Mouse (Mus musculus) olfactory bulb, adult 2 months (tissue): ENCODE data around the gene Setd5. TPM values are rescaled to one million over a fixed set of nuclear protein-coding genes. Genes with fewer than 3 reads are reported as not detected.

Experiments
- H3K27ac ChIP-seq: fragments of 200-500 bp; 2 replicates; pipeline ENCODE4 v1.5.1; 2012; ENCODE audit warnings: low read depth, low read length; ENCODE audit not compliant: insufficient read depth
- H3K4me1 ChIP-seq: fragments of 200-500 bp; 2 replicates; pipeline ENCODE4 v1.6.1; 2012; ENCODE audit warnings: low read length; ENCODE audit not compliant: control insufficient read depth, insufficient read depth
- H3K4me3 ChIP-seq: fragments of 200-500 bp; 2 replicates; pipeline ENCODE4 v1.5.1; 2012; ENCODE audit warnings: mild to moderate bottlenecking, low read depth, low read length, moderate library complexity; ENCODE audit not compliant: insufficient read depth
- CTCF ChIP-seq: fragments of 200-500 bp; IDR thresholded peaks from 2 replicates; pipeline ENCODE4 v1.5.1; 2012; ENCODE audit warnings: low read depth, mild to moderate bottlenecking, low read length, moderate library complexity; ENCODE audit not compliant: insufficient read depth
- POLR2A ChIP-seq: fragments of 200-500 bp; IDR thresholded peaks from 2 replicates; pipeline ENCODE4 v1.6.1; 2012; ENCODE audit warnings: mild to moderate bottlenecking, low read depth, low read length, moderate library complexity; ENCODE audit not compliant: insufficient read depth
- WGBS: fragments of 180-500 bp; shearing (Covaris S2); methylation state at CpG from one replicate; pipeline ENCODE4 v1.1.7; 2018; 5-methylcytosine and 5-hydroxymethylcytosine counted together
- polyA plus RNA-seq: library from polyadenylated mRNA; stranded (reverse); fragments of >200 nt; gene quantifications from 2 replicates; pipeline ENCODE4 v1.2.4, GENCODE M21; 2012; ENCODE audit warnings: low replicate concordance; ENCODE audit not compliant: missing spikeins, insufficient read depth, insufficient read length

Gene Setd5
- polyA plus RNA-seq, 1 experiment, result 314 TPM

DNA sequence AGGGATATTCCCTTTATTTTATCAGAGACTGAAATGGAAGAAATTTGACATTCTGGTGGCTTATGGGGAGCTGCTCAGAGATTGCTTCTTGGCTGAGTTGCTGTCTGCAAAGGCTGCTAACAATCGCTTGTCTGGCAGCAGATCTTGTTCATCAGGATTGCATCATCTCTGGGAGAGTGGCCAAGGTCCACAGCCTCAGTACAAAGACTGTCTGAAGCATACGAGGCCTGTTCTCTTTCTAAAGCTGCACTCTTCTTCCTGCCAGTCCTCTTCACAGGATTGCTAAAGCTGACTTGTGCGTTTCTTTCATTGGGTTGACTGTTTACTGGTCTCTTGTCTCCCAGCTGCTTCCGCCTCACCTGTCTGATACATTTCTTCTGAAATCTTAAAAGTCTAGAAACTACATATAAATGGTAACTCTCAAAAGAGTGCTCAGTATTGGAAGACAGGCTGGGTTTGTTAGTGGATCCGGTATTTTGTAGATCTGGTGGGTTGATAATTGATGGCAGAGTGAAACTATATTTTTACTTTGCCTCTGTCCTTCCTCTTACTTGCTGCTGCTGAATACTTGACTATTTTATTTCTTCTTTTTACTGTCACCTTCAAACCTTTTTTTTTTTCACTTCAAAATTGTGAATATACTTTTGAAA, 22.6 kb downstream of the Setd5 start:
- no peak overlapping the region for H3K4me3 ChIP-seq

GRCm38 (mm10) chr6:113102541-113102940, 25.4 kb downstream of the Setd5 start:
- Histone ChIP-seq H3K4me3 (no peak overlapping the region), H3K4me1 (0 out of 2 replicates have a peak, but pooled peaks cover 3% of the 10 kb centered on the region), H3K27ac (no peak overlapping the region)
- no peak for TF ChIP-seq POLR2A
- TF ChIP-seq CTCF, result no peak
- 72% methylated on average over 4 of the region's 4 CpGs for WGBS

More for the DNA sequence above, 22.6 kb downstream of the Setd5 start:
- 20% methylated on average over 5 of the region's 5 CpGs for WGBS
- TF ChIP-seq POLR2A (no peak), CTCF (no peak)
- H3K27ac ChIP-seq, result 0 out of 2 replicates have a peak overlapping the region, but pooled peaks have one; percentile 6
- 0 out of 2 replicates have a peak, but pooled peaks cover 3% of the 10 kb centered on the region for H3K4me1 ChIP-seq

DNA sequence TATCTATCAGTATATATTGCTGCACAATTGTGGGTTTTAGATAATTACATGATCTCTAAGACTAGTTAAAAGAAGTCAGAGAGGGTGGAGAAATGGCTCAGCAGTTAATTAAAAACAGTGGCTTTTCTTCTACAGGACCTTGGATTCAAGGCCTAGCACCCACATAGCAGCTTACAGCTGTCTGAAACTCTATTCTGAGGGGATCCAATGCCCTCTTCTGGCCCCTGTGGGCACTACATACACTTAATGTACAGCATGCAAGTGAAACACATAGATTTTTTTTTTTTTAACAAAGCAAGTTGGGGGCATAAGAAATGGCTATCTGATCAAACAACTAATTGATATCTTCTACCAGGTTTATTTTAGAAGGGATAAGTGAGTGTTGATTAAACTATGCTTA, 26.6 kb downstream of the Setd5 start:
- Histone ChIP-seq H3K4me1 (0 out of 2 replicates have a peak, but pooled peaks cover 3% of the 10 kb centered on the region), H3K4me3 (no peak overlapping the region), H3K27ac (no peak overlapping the region)
- TF ChIP-seq CTCF (no peak), POLR2A (no peak)

DNA sequence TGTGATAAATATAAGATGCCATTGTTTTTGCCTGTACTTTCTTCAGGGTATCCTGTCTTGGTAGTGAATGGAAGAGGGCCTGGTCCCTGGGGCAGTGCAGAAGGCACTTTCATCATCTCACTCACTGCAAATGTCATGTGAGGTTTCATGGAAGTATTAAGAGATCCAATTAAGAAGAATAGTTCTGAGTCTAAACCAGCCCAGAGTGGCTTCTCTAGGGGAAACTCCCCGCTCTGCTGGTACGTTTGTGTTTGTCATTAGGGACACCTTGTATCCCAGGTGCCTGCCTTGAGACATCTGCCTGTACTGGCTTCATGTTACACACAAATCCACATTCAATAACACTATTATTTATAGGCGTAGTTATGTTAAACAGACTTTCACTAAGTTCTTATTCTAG, 32.2 kb downstream of the Setd5 start:
- WGBS, result 82% methylated on average over 3 of the region's 3 CpGs
- H3K27ac ChIP-seq, result no peak overlapping the region
- TF ChIP-seq CTCF, result no peak
- TF ChIP-seq POLR2A, result no peak
- H3K4me1 ChIP-seq, result no peaks in the 10 kb centered on the region
- no peak overlapping the region for H3K4me3 ChIP-seq

- WGBS, result 80% methylated on average over 7 of the region's 7 CpGs
- Histone ChIP-seq H3K4me1 (no peaks in the 10 kb centered on the region), H3K4me3 (no peak overlapping the region), H3K27ac (no peak overlapping the region)
- no peak for TF ChIP-seq POLR2A
- no peak for TF ChIP-seq CTCF
These were observed 32.8 kb downstream of the Setd5 start for GRCm38 (mm10) chr6:113109956-113110355.

DNA sequence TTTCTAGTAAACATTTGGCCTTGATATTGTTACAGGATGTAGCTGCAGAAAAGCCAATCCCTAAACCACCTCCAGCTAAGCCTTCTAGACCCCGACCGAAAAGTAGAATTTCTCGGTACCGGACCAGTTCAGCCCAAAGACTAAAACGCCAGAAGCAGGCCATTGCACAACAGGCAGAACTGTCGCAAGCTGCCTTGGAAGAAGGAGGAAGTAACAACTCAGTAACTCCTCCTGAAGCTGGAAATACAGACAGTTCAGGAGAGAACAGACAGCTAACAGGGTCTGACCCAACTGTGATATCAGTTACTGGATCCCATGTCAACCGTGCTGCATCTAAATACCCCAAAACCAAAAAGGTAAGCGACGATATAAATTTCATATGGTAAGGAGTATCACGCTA, 43.6 kb downstream of the Setd5 start:
- no peak overlapping the region for H3K4me3 ChIP-seq
- H3K4me1 ChIP-seq, result no peaks in the 10 kb centered on the region
- WGBS, result 92% methylated on average over 10 of the region's 10 CpGs
- no peak for TF ChIP-seq POLR2A
- TF ChIP-seq CTCF, result no peak
- H3K27ac ChIP-seq, result no peak overlapping the region

DNA sequence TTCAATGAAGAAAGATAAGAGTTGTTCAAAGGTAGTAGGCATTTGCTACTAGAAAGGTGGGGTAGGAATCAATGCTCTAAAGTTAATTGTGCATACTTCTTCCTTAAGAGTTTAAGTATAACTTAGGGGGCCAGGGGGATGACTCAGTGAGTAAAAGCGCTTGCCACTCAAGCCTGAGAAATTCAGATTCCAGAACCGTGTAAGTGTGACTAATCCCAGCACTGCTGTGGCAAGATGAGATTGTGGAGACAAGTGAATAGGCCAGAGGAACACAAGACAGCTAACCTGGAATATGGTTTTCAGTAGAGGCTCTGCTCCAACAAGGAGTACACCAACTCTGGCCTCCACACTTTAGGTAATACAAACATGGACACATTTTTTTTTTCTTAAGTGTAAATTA, 56.2 kb downstream of the Setd5 start:
- no peak for TF ChIP-seq CTCF
- TF ChIP-seq POLR2A, result no peak
- H3K4me3 ChIP-seq, result no peak overlapping the region
- 59% methylated on average over 2 of the region's 2 CpGs for WGBS
- no peaks in the 10 kb centered on the region for H3K4me1 ChIP-seq
- no peak overlapping the region for H3K27ac ChIP-seq

GRCm38 (mm10) chr6:113141389-113142094, 64.4 kb downstream of the Setd5 start:
- H3K27ac ChIP-seq, result no peak overlapping the region
- WGBS, result 45% methylated on average over 1 of the region's 1 CpGs

DNA sequence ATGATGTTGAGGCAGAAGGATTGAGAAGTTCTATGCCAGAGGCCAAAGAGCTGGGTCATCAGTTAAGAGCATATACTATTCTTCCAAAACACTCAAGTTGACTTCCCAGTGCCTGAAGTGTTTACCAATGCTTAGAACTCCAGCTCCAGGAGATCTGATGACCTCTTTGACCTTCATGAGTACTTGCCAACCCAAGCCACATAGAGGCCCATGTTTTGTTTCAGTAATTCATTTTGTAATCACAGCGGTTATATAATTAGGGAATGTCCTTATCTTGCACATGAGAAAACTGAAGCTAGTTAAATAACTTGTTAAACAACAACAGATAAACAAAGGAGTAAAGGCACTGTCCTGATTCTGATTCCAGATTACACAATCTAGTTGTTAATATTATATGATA, 67.6 kb downstream of the Setd5 start:
- WGBS, result 88% methylated on average over 1 of the region's 1 CpGs
- Histone ChIP-seq H3K27ac (0 out of 2 replicates have a peak overlapping the region, but pooled peaks have one; percentile 21), H3K4me3 (no peak overlapping the region), H3K4me1 (no peaks in the 10 kb centered on the region)
- no peak for TF ChIP-seq POLR2A
- TF ChIP-seq CTCF, result no peak

More at GRCm38 (mm10) chr6:113141389-113142094, 64.4 kb downstream of the Setd5 start:
- H3K4me3 ChIP-seq, result no peak overlapping the region
- H3K4me1 ChIP-seq, result no peaks in the 10 kb centered on the region
- TF ChIP-seq CTCF (no peak), POLR2A (no peak)

- 87% methylated on average over 4 of the region's 4 CpGs for WGBS
- Histone ChIP-seq H3K4me1 (no peaks in the 10 kb centered on the region), H3K4me3 (no peak overlapping the region), H3K27ac (no peak overlapping the region)
- no peak for TF ChIP-seq POLR2A
- no peak for TF ChIP-seq CTCF
These were observed 68.1 kb downstream of the Setd5 start for GRCm38 (mm10) chr6:113145249-113145648.
